Mouse (Mus musculus): ENCODE data around the gene Adamts13.

- TF ChIP-seq CTCF (IDR thresholded peaks at IDR 0.05; ENCODE audit: low read depth, low read length) (no peak), POLR2A (IDR thresholded peaks at IDR 0.05; ENCODE audit: borderline replicate concordance, low read depth, low read length) (no peak)
Observed at GRCm38 (mm10) chr2:26950411-26950810, 22.8 kb upstream of the Adamts13 start.
